In the genomic region with DNA sequence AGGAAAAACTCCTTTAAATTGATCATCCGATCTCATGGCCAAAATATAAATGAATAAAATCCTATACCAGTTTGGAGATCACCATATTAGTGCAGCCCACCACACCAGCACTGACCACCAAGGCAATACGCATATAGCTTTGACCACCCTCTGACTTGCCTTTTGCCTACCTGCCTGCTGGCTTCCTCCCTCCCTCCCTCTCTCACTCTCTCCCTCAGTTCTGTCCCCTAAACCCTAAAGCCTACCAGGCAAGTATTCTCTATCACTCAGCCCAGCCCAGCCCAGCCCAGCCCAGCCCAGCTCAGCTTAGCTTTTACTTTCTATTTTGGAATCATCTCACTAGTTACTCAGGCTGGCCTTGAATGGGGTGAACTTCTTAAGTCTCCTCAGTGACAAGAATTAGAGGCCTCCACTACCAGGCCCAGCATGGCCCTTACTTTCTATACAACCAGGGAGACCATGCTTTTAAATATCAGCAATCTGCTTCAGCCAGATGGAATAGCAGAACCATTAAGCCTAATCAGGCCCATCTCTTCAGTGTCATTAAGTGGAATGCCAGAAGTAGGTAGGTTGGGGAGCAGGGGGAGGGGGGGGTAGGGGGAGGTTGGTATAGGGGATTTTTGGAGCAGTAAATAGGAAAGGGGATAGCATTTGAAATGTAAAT, we compare ENCODE assay signal across 12 mouse cellular contexts.
A peak's percentile ranks its signal among the peaks of the same experiment; 100 is the strongest.
DNase-seq lines count a peak whose midpoint lies in the region; ATAC-seq and TF ChIP-seq lines count a peak whose summit lies in the region.
"Had no signal": no experiment of that assay in that cellular context is flagged by ENCODE, and none has a peak within 500 bp of the region (broad histone marks: within the 10 kb centered on the region; RNA-seq: fewer than 3 reads in every experiment).

No protein-coding gene starts in this region.

- no peaks in the 10 kb centered on the region for H3K9me3 ChIP-seq in liver, embryonic 12.5 days (replicated peaks)
- no peaks in the 10 kb centered on the region for H3K9me3 ChIP-seq in liver, postnatal 0 days (ENCODE audit: low read length)
- H3K9me3 ChIP-seq in forebrain, embryonic 14.5 days (replicated peaks; ENCODE audit: control insufficient read depth, low read length), result no peaks in the 10 kb centered on the region
- H3K9me3 ChIP-seq in neural tube, embryonic 12.5 days, result no peaks in the 10 kb centered on the region
- H3K9me3 ChIP-seq: limb, embryonic 15.5 days had no signal

- H3K4me1 ChIP-seq in liver, embryonic 12.5 days, result peaks cover 8% of the 10 kb centered on the region; the same call in 1 of the 2 replicates
- 0 out of 2 replicates have a peak, but pooled peaks cover 3% of the 10 kb centered on the region for H3K4me1 ChIP-seq in liver, postnatal 0 days (ENCODE audit: insufficient read depth)
- peaks cover 46% of the 10 kb centered on the region for H3K4me1 ChIP-seq in forebrain, embryonic 14.5 days (ENCODE audit: control insufficient read depth, insufficient read depth, low read length)
- peaks cover 36% of the 10 kb centered on the region for H3K4me1 ChIP-seq in neural tube, embryonic 12.5 days
- H3K4me1 ChIP-seq: limb, embryonic 15.5 days had no signal

- no peak for TF ChIP-seq EP300 in liver, postnatal 0 days (IDR thresholded peaks at IDR 0.05; ENCODE audit: low read depth)

- no peak for DNase-seq in liver, postnatal 0 days
- DNase-seq in forebrain, embryonic 14.5 days (ENCODE audit: low spot score), result peak; percentile 35
- DNase-seq in induced T-regulatory cell, adult 2 months (ENCODE audit: low read depth), result peak; percentile 15
- no peak for DNase-seq in cerebellum, postnatal 25 days
- no peak for DNase-seq in heart, adult 8-10 months (ENCODE audit: low spot score)
- DNase-seq: cerebellum, adult 2 months; heart, postnatal 36 days; kidney, postnatal 10 days; lung, postnatal 14 days had no signal

- H3K27ac ChIP-seq in liver, embryonic 12.5 days, result no peak overlapping the region
- no peak overlapping the region for H3K27ac ChIP-seq in liver, postnatal 0 days (ENCODE audit: low read depth)
- no peak overlapping the region for H3K27ac ChIP-seq in forebrain, embryonic 14.5 days (ENCODE audit: low read depth, low read length)
- H3K27ac ChIP-seq in neural tube, embryonic 12.5 days, result no peak overlapping the region
- H3K27ac ChIP-seq: limb, embryonic 15.5 days had no signal

- no peak overlapping the region for H3K4me2 ChIP-seq in liver, embryonic 12.5 days
- no peak overlapping the region for H3K4me2 ChIP-seq in liver, postnatal 0 days (ENCODE audit: low read depth, low read length)
- H3K4me2 ChIP-seq in forebrain, embryonic 14.5 days (ENCODE audit: low read length), result no peak overlapping the region
- H3K4me2 ChIP-seq in neural tube, embryonic 12.5 days (replicated peaks), result peak overlapping the region; percentile 10; the same call in 1 of the 2 replicates
- H3K4me2 ChIP-seq: limb, embryonic 15.5 days had no signal

- no peak for TF ChIP-seq CTCF in liver, postnatal 0 days (IDR thresholded peaks at IDR 0.05; ENCODE audit: low read depth)

- H3K27me3 ChIP-seq in liver, embryonic 12.5 days (replicated peaks), result no peaks in the 10 kb centered on the region
- H3K27me3 ChIP-seq in liver, postnatal 0 days (ENCODE audit: insufficient read depth, low read length), result no peaks in the 10 kb centered on the region
- no peaks in the 10 kb centered on the region for H3K27me3 ChIP-seq in forebrain, embryonic 14.5 days (replicated peaks; ENCODE audit: control insufficient read depth, insufficient read depth, low read length)
- no peaks in the 10 kb centered on the region for H3K27me3 ChIP-seq in neural tube, embryonic 12.5 days (replicated peaks)
- H3K27me3 ChIP-seq: limb, embryonic 15.5 days had no signal

- 89% methylated on average over 2 of the region's 2 CpGs for WGBS in liver, embryonic 12.5 days (ENCODE audit: insufficient replicate concordance)
- WGBS in liver, postnatal 0 days (ENCODE audit: insufficient replicate concordance), result 92% methylated on average over 2 of the region's 2 CpGs
- WGBS in forebrain, embryonic 14.5 days, result 48% methylated on average over 2 of the region's 2 CpGs
- WGBS in neural tube, embryonic 12.5 days, result 79% methylated on average over 2 of the region's 2 CpGs

- no peaks in the 10 kb centered on the region for H3K36me3 ChIP-seq in liver, embryonic 12.5 days
- H3K36me3 ChIP-seq in liver, postnatal 0 days (replicated peaks; ENCODE audit: insufficient read depth, low read length), result no peaks in the 10 kb centered on the region; the same call in 1 of the 2 replicates
- no peaks in the 10 kb centered on the region for H3K36me3 ChIP-seq in forebrain, embryonic 14.5 days (ENCODE audit: control insufficient read depth, insufficient read depth, low read length)
- no peaks in the 10 kb centered on the region for H3K36me3 ChIP-seq in neural tube, embryonic 12.5 days
- H3K36me3 ChIP-seq: limb, embryonic 15.5 days had no signal

- ATAC-seq in liver, embryonic 12.5 days, result 0 out of 2 replicates have a peak, but pooled peaks have one; percentile 30
- no peak for ATAC-seq in liver, postnatal 0 days
- ATAC-seq in forebrain, embryonic 14.5 days, result peak; percentile 13; the same call in 1 of the 2 replicates
- peak; percentile 29; the same call in 1 of the 2 replicates for ATAC-seq in neural tube, embryonic 12.5 days (ENCODE audit: low FRiP score, low read depth)

- H3K9ac ChIP-seq in liver, embryonic 12.5 days, result no peak overlapping the region
- H3K9ac ChIP-seq in liver, postnatal 0 days (replicated peaks), result no peak overlapping the region
- H3K9ac ChIP-seq in forebrain, embryonic 14.5 days (ENCODE audit: low read length), result no peak overlapping the region
- no peak overlapping the region for H3K9ac ChIP-seq in neural tube, embryonic 12.5 days
- H3K9ac ChIP-seq: limb, embryonic 15.5 days had no signal

- H3K4me3 ChIP-seq in liver, embryonic 12.5 days, result no peak overlapping the region
- H3K4me3 ChIP-seq in liver, postnatal 0 days (ENCODE audit: low read depth, low read length), result no peak overlapping the region
- H3K4me3 ChIP-seq in forebrain, embryonic 14.5 days (ENCODE audit: low read depth, low read length), result no peak overlapping the region
- no peak overlapping the region for H3K4me3 ChIP-seq in neural tube, embryonic 12.5 days
- H3K4me3 ChIP-seq: limb, embryonic 15.5 days had no signal

Comparison
In these comparisons a context has a peak if more than half of its experiments do, and no peak if none do; other contexts are left out.
1. DNase-seq: peak in forebrain, embryonic 14.5 days (single experiment) and induced T-regulatory cell, adult 2 months (single experiment); none in liver, postnatal 0 days (single experiment), cerebellum, postnatal 25 days (0 of 2) and heart, adult 8-10 months (single experiment).